Mouse (Mus musculus): ENCODE measurements around the gene Coasy. TPM values are rescaled to one million over a fixed set of nuclear protein-coding genes. Genes with fewer than 3 reads are reported as not detected.
A peak's percentile ranks its signal among the peaks of the same experiment; 100 is the strongest.

The Coasy gene
- total and polyA plus RNA-seq, 3 experiments, result 15.8 to 22.1 (median 17.5) TPM

DNA sequence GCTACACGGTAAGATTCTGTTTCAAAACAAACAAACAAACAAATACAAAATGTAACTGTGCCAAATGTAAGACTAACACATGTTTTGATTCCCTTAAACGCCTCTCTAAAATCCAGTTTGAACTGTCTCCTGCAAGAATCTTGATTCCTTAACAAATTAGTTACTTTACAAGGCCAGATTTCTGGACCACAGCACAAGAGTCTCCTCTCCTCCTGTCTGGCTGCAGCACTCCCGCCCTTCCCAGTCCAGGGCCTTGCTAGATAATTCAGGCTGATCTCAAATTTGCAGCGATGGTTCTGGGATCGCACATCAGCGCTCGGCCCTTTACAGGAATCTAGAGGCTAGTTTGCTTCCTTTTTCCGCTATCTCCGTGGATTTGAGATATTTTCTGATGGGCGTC lies 706 bp upstream of the Coasy start:
- Histone ChIP-seq H3K27me3 (ENCODE audit: control insufficient read depth, insufficient read depth, low read length) (peaks cover 2% of the 10 kb centered on the region; the same call in 1 of the 2 replicates), H3K79me2 (replicated peaks; ENCODE audit: control insufficient read depth, insufficient read depth, low read length) (no peaks in the 10 kb centered on the region), H3K36me3 (ENCODE audit: control insufficient read depth, insufficient read depth, low read length) (no peaks in the 10 kb centered on the region), H3K9ac (ENCODE audit: low read depth, low read length) (peak overlapping the region; percentile 66), H3K4me1 (ENCODE audit: control insufficient read depth, insufficient read depth, low read length) (peaks cover 10% of the 10 kb centered on the region), H3K27ac (peak overlapping the region; percentile 92), H3K4me3 (peak overlapping the region; percentile 78)
- 11% methylated on average over 10 of the region's 10 CpGs for WGBS
- no peak for DNase-seq
- TF ChIP-seq CTCF (IDR thresholded peaks at IDR 0.05) (no peak), EP300 (IDR thresholded peaks at IDR 0.05; ENCODE audit: insufficient read depth, low read depth, low read length) (no peak), POLR2A (IDR thresholded peaks at IDR 0.05; ENCODE audit: insufficient read depth, low read depth, low read length) (no peak)
- intact Hi-C loops (cut with DNase I), result loop anchor here (2.0 kb wide), 1 partner anchor 95 kb away; no protein-coding TSS in a partner anchor

DNA sequence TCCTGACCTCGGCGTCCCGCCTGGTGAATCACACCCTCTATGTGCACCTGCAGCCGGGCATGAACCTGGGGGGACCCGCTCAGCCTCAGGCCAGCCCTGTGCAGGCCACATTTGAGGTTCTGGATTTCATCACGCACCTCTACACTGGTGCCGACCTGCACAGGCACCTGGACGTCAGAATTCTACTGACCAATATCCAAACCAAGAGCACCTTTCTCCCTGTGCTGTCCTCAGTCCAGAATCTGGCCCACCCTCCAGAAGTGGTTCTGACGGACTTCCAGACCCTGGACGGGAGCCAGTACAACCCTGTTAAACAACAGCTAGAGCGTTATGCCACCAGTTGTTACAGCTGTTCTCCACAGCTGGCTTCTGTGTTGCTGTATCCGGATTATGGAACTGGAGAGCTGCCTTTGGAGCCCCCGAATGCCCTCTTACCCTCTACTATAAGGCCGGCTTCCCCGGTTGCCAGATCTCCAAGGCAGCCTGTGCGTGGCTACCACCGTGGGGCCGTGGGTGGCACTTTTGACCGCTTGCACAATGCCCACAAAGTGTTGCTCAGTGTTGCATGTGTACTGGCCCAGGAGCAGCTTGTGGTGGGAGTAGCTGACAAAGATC lies 825 bp downstream of the Coasy start:
- intact Hi-C loops (cut with DNase I), result loop anchor here (2.0 kb wide), 1 partner anchor 94 kb away; no protein-coding TSS in a partner anchor
- H3K79me2 ChIP-seq (replicated peaks; ENCODE audit: control insufficient read depth, insufficient read depth, low read length), result no peaks in the 10 kb centered on the region
- peak overlapping the region; percentile 93 for H3K9ac ChIP-seq (ENCODE audit: low read depth, low read length)
- DNase-seq, result no peak
- H3K27ac ChIP-seq, result peak overlapping the region; percentile 92
- TF ChIP-seq CTCF (IDR thresholded peaks at IDR 0.05) (no peak), EP300 (IDR thresholded peaks at IDR 0.05; ENCODE audit: insufficient read depth, low read depth, low read length) (no peak), POLR2A (IDR thresholded peaks at IDR 0.05; ENCODE audit: insufficient read depth, low read depth, low read length) (no peak)
- no peaks in the 10 kb centered on the region for H3K36me3 ChIP-seq (ENCODE audit: control insufficient read depth, insufficient read depth, low read length)
- H3K27me3 ChIP-seq (ENCODE audit: control insufficient read depth, insufficient read depth, low read length), result peaks cover 2% of the 10 kb centered on the region; the same call in 1 of the 2 replicates
- 30% methylated on average over 19 of the region's 19 CpGs for WGBS
- peak overlapping the region; percentile 78 for H3K4me3 ChIP-seq
- peaks cover 14% of the 10 kb centered on the region for H3K4me1 ChIP-seq (ENCODE audit: control insufficient read depth, insufficient read depth, low read length)

DNA sequence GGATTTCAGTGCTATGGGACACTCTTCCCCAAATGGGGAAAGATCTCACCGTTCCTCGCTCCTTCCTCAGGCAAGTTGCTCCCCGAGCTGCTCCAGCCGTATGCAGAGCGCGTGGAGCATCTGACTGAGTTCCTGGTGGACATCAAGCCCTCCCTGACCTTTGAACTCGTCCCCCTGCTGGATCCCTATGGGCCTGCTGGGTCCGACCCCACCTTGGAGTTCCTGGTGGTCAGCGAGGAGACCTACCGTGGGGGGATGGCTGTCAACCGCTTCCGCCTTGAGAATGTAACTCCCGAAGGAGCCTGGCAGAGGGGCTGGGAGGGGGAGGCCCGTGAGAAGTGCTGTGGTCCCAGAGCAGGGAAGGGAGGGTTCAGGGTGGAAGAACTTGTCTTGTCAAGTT lies 1.9 kb downstream of the Coasy start:
- H3K4me3 ChIP-seq, result no peak overlapping the region
- no peak overlapping the region for H3K27ac ChIP-seq
- no peaks in the 10 kb centered on the region for H3K36me3 ChIP-seq (ENCODE audit: control insufficient read depth, insufficient read depth, low read length)
- peaks cover 14% of the 10 kb centered on the region for H3K4me1 ChIP-seq (ENCODE audit: control insufficient read depth, insufficient read depth, low read length)
- H3K79me2 ChIP-seq (replicated peaks; ENCODE audit: control insufficient read depth, insufficient read depth, low read length), result no peaks in the 10 kb centered on the region
- TF ChIP-seq CTCF (IDR thresholded peaks at IDR 0.05) (no peak), EP300 (IDR thresholded peaks at IDR 0.05; ENCODE audit: insufficient read depth, low read depth, low read length) (no peak), POLR2A (IDR thresholded peaks at IDR 0.05; ENCODE audit: insufficient read depth, low read depth, low read length) (no peak)
- 87% methylated on average over 14 of the region's 14 CpGs for WGBS
- H3K9ac ChIP-seq (ENCODE audit: low read depth, low read length), result no peak overlapping the region
- peaks cover 2% of the 10 kb centered on the region; the same call in 1 of the 2 replicates for H3K27me3 ChIP-seq (ENCODE audit: control insufficient read depth, insufficient read depth, low read length)
- no peak for DNase-seq
- intact Hi-C loops (cut with DNase I), result no loop called here

DNA sequence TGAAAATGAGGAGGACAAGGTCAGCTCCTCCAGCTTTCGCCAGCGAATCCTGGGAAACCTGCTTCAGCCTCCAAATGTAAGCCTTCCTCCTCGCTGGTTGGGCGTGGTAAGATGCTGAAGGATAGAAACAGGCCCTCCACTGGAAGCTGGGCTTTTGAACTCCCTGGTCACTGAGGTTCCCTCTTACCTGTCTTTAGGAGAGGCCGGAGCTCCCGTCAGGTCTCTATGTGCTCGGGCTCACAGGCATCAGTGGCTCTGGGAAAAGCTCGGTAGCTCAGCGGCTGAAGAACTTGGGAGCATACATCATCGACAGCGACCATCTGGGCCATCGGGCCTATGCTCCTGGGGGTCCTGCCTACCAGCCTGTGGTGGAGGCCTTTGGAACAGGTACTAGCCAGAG lies 2.4 kb downstream of the Coasy start:
- intact Hi-C loops (cut with DNase I), result loop anchor here (5.0 kb wide), 1 partner anchor 357 kb away; the partner anchor contains the start of gene Rpl27
- no peak for DNase-seq
- no peak for TF ChIP-seq EP300 (IDR thresholded peaks at IDR 0.05; ENCODE audit: insufficient read depth, low read depth, low read length)
- TF ChIP-seq POLR2A (IDR thresholded peaks at IDR 0.05; ENCODE audit: insufficient read depth, low read depth, low read length), result no peak
- TF ChIP-seq CTCF (IDR thresholded peaks at IDR 0.05), result no peak
- no peak overlapping the region for H3K27ac ChIP-seq
- H3K79me2 ChIP-seq (replicated peaks; ENCODE audit: control insufficient read depth, insufficient read depth, low read length), result no peaks in the 10 kb centered on the region
- H3K36me3 ChIP-seq (ENCODE audit: control insufficient read depth, insufficient read depth, low read length), result no peaks in the 10 kb centered on the region
- H3K4me1 ChIP-seq (ENCODE audit: control insufficient read depth, insufficient read depth, low read length), result peaks cover 14% of the 10 kb centered on the region
- H3K9ac ChIP-seq (ENCODE audit: low read depth, low read length), result no peak overlapping the region
- H3K4me3 ChIP-seq, result no peak overlapping the region
- no peaks in the 10 kb centered on the region for H3K27me3 ChIP-seq (ENCODE audit: control insufficient read depth, insufficient read depth, low read length)
- WGBS, result 90% methylated on average over 12 of the region's 12 CpGs

DNA sequence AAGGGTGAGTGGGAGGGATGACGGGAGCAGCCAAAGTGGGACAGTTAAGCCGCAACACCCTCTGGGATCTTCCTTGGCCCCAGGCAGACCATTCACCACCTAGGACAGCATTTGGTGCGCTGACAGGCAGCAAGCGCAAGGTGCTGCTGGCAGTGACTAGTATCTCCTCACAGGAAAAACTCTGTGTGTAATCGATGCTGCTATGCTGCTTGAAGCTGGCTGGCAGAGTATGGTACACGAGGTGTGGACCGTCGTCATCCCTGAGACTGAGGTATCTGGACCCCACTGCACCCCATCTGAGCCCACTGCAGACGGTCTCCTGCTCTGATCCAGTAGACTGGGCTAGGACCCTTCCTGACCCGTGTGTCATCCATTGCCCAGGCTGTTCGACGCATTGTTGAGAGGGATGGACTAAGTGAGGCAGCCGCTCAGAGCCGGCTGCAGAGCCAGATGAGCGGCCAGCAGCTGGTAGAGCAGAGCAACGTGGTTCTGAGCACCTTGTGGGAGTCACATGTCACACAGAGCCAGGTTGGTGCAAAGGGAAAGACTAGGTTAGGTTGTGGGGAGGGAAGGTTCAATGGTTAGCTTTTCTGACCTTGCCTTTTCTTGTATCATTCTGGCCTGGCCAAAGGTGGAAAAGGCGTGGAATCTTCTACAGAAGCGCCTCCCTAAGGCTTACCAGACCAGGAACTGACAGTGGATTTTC lies 3.4 kb downstream of the Coasy start:
- no peaks in the 10 kb centered on the region for H3K79me2 ChIP-seq (replicated peaks; ENCODE audit: control insufficient read depth, insufficient read depth, low read length)
- H3K9ac ChIP-seq (ENCODE audit: low read depth, low read length), result no peak overlapping the region
- DNase-seq, result no peak
- peak overlapping the region; percentile 91; the same call in 1 of the 2 replicates for H3K27ac ChIP-seq
- no peak overlapping the region for H3K4me3 ChIP-seq
- TF ChIP-seq POLR2A (IDR thresholded peaks at IDR 0.05; ENCODE audit: insufficient read depth, low read depth, low read length) (no peak), EP300 (IDR thresholded peaks at IDR 0.05; ENCODE audit: insufficient read depth, low read depth, low read length) (no peak), CTCF (IDR thresholded peaks at IDR 0.05) (no peak)
- WGBS, result 93% methylated on average over 18 of the region's 18 CpGs
- peaks cover 14% of the 10 kb centered on the region for H3K4me1 ChIP-seq (ENCODE audit: control insufficient read depth, insufficient read depth, low read length)
- no peaks in the 10 kb centered on the region for H3K27me3 ChIP-seq (ENCODE audit: control insufficient read depth, insufficient read depth, low read length)
- H3K36me3 ChIP-seq (ENCODE audit: control insufficient read depth, insufficient read depth, low read length), result no peaks in the 10 kb centered on the region
- intact Hi-C loops (cut with DNase I), result loop anchor here (2.0 to 5.0 kb wide), 2 partner anchors 33 to 357 kb away; partner anchors contain the start of genes Retreg3, Rpl27 and Tubg1

DNA sequence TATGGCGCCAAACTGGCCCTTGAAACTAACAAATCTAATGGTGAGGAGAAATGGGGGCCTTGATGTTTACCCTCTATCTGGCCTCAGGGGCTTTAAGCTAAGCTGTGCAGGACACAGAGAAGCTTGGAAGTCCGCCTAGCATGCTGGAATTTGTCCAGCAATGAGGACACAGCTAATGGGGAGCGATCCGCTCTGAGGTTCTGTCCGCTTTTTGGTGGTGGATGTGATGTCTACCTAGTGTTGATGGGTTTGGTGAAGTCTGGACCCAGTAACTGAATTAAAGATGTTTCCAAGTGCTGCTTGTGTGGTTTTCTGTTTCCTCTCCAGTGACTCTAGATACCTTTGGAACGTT lies 3.9 kb downstream of the Coasy start:
- Histone ChIP-seq H3K27me3 (ENCODE audit: control insufficient read depth, insufficient read depth, low read length) (no peaks in the 10 kb centered on the region), H3K36me3 (ENCODE audit: control insufficient read depth, insufficient read depth, low read length) (no peaks in the 10 kb centered on the region), H3K4me3 (peak overlapping the region; percentile 72; the same call in 1 of the 2 replicates), H3K79me2 (replicated peaks; ENCODE audit: control insufficient read depth, insufficient read depth, low read length) (no peaks in the 10 kb centered on the region), H3K4me1 (ENCODE audit: control insufficient read depth, insufficient read depth, low read length) (peaks cover 14% of the 10 kb centered on the region), H3K27ac (peak overlapping the region; percentile 91), H3K9ac (ENCODE audit: low read depth, low read length) (no peak overlapping the region)
- intact Hi-C loops (cut with DNase I), result loop anchor here (2.0 to 5.0 kb wide), 2 partner anchors 33 to 356 kb away; partner anchors contain the start of genes Retreg3, Rpl27 and Tubg1
- no peak for DNase-seq
- WGBS, result 60% methylated on average over 6 of the region's 6 CpGs
- TF ChIP-seq EP300 (IDR thresholded peaks at IDR 0.05; ENCODE audit: insufficient read depth, low read depth, low read length), result no peak
- no peak for TF ChIP-seq POLR2A (IDR thresholded peaks at IDR 0.05; ENCODE audit: insufficient read depth, low read depth, low read length)
- no peak for TF ChIP-seq CTCF (IDR thresholded peaks at IDR 0.05)

All from heart, adult 2 months (tissue).